Mouse (Mus musculus): ENCODE results near the gene Ptov1.

The Ptov1 gene

DNA sequence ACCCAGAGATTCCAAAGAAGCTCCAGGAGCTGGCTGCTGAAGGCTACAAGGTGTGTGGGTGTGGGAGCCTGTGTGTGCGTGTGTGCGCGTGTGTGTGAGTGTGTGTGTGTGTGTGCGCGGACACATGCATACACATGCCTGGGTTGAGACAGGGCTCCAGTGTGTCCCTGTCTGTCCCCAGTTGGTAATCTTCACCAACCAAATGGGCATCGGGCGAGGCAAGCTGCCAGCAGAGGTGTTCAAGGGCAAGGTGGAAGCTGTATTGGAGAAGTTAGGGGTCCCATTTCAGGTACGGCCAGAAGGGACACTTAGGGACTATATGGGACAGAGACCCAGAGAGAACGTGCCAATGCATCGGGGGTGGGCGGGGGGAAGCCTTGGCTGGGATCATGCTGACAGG, 9.7 kb downstream of the Ptov1 start:
- DNase-seq (ENCODE audit: extremely low spot score, low spot score): no peak

- DNase-seq (ENCODE audit: extremely low spot score, low spot score): no peak
Observed at GRCm38 (mm10) chr7:44857905-44858304, 11.7 kb downstream of the Ptov1 start.

DNA sequence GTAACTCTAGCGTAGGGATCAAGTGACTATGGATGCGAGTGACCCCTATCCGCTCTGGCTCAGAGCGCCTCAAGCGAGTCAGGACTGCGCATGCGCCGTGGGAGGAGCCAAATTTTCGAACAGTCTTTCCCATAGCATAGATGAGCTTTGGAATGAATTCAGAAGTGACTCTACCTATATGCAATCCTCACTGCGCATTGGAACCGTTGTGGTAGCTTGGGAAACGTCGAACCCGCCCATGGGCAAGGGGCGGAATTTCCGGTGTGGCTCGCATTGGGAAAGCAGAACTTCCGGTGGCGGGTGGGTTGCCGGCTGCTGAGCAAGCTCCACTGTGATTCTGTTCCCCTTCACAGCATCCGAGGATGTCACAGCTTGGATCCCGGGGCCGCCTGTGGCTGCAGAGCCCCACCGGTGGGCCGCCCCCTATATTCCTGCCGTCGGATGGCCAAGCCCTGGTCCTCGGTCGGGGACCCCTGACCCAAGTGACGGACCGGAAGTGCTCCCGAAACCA, 12.5 kb downstream of the Ptov1 start, which contains the start of gene Pnkp:
TSS of gene Pnkp (plus strand) at position 98 of the 511 bp plus-strand sequence.
- peak; percentile 91 for DNase-seq (ENCODE audit: extremely low spot score, low spot score)

GRCm38 (mm10) chr7:44856265-44856916, 13.2 kb downstream of the Ptov1 start:
- DNase-seq (ENCODE audit: extremely low spot score, low spot score): no peak

DNA sequence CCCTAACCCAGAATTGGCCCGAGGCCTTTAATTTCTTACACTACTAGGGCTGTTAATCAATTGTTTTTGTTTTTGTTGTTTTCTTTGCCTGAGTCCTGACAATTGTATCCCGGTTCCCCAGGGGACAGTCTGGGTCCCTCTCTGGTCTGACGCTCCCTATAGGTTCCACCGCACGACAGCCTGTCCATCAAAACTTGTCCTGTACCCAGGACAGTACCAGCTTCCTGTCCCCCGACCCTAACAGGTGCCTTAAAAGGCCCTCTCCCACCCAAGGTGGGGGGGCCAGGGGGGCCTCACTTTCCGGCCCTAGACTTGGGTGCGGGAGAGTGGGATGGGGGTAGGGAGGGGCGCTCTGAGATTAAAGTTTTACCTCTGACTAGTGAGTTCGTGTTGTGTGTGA, 14.6 kb downstream of the Ptov1 start:
- no peak for DNase-seq (ENCODE audit: extremely low spot score, low spot score)

DNA sequence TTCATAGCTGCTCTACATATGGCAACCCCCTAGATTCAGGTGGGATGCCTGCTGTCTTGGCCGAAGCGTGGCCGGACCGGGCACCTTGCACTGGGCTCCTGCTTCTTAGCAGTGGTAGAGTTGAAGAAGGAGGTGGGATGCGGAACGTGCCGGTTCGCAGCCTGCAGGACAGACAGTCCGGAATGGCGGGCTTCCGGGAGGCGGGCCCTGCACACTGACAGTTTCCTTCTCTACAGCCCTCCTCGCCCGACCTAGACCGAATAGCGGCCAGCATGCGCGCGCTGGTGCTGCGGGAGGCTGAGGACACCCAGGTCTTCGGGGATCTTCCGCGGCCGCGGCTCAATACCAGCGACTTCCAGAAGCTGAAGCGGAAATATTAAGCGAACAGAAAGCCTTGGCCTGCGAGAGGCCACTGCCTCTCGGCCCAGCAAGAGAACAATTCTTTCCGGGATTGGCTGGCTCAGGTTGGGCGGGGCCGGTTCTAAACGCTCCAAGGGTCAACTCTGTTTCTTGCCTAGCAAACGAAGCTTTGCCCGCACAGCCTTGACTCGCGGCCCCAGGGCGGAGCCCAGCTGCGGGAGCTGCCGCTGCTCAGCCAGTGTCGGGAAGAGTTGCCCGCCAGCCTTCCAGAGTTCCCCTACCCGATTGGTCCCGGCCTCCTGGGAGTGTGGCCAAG, 15.1 kb downstream of the Ptov1 start:
- peak; percentile 76 for DNase-seq (ENCODE audit: extremely low spot score, low spot score)

- DNase-seq (ENCODE audit: extremely low spot score, low spot score): no peak
Observed at GRCm38 (mm10) chr7:44853596-44854355, 15.8 kb downstream of the Ptov1 start.

- DNase-seq (ENCODE audit: extremely low spot score, low spot score): no peak
Observed at GRCm38 (mm10) chr7:44853065-44853464, 16.5 kb downstream of the Ptov1 start.

DNA sequence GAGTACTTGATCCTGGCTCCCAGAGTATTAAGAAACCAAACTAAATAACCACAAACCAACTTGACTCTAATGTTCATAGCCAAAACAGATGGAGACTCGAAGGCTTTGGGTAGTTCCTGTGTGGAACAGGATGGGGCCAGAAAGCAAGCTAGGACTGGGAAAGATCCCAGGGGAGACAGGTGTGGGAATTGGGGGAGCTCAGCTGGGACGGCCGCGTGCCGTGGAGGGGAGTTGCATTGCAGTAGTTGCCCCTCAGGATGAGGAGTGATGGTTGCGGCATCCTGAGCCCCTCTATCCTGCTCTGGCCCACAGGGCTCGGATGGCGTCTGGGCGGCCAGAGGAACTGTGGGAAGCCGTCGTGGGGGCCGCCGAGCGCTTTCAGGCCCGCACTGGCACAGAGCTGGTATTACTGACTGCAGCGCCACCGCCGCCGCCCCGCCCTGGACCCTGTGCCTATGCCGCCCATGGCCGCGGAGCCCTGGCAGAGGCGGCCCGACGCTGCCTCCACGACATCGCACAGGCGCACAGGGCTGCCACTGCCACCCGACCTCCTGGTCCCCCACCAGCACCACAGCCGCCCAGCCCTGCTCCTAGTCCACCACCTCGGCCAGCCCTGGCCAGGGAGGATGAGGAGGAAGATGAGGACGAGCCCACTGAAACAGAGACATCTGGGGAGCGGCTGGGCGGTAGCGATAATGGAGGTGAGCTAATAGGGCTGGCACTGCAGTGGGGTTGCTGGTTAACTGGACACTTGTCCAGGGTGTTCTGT, 17.1 kb downstream of the Ptov1 start:
- DNase-seq (ENCODE audit: extremely low spot score, low spot score): no peak

DNA sequence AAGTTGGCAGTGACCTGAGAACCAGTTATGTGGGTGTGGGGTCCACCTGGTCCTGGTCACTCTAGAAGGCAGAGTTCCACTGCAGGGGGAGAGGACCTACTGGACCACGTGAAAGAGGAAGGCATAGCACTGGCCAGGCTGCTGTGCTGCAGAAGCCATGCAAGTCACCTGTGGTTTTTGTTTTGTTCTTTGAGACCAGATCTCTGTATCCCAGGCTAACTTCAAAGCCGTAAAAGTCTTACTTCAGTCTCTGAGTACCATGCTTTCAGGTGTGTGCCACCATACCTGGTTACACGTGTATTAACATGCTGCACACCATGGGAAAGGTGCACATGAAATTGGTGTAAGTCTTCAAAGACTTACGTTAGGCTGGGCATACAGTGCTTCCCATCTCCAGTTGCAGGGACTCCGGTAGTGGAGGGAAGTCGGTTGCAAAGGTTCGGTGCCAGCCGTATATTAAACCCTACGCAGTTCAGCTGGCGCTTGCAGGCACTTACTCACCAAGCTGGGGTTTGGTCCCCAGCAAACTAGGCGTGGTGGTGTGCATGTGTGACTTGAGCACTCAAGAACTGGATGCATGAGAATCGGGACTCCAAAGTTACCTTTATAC, 17.9 kb downstream of the Ptov1 start:
- DNase-seq (ENCODE audit: extremely low spot score, low spot score): no peak

- DNase-seq (ENCODE audit: extremely low spot score, low spot score): no peak
Observed at GRCm38 (mm10) chr7:44850789-44851624, 18.6 kb downstream of the Ptov1 start.

GRCm38 (mm10) chr7:44850146-44850545, 19.4 kb downstream of the Ptov1 start:
- peak; percentile 79 for DNase-seq (ENCODE audit: extremely low spot score, low spot score)

- peak; percentile 90 for DNase-seq (ENCODE audit: extremely low spot score, low spot score)
Observed at GRCm38 (mm10) chr7:44849416-44850111, 20.0 kb downstream of the Ptov1 start.

DNA sequence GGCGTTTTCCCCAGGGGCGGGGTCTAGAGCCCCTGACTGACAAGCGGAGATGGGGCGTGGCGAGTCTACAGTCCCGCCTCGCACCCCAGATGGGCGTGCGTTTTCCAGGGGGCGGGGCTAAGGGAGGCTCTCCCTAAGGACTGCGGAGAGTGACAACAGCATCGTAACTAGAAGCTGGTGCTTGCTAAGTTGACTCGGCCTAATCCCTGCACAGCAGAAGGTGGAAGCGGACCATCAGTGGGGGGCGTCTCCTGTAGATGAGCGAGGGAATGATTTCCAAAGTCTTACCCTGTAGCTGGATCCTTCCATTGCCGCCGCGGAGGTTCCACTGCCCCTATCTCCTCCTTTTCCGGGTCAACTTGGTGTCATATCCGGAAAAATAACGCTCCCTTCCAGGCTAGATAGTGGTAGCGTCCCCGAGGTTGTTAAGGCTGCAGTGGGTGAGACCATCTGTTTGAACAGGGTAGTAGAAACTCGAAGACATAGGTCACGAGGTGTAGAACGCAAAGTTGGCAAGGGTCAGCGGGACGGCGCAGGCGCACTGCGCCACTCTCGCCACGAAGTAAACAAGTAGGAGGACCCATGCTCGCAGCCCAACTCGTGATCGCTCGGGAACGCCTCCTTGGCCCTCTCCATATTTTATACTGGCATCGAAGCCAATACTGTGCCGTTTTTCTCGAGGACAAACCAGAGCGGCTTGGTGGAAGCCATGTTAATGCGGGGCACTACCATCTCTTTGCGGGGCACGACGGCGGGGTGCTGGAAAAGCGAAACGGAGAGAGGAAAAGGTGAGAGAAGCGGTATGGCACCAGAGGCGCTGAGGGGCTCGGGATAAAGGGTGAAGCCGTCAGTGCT, 20.8 kb downstream of the Ptov1 start, which contains the start of the genes Akt1s1 and Tbc1d17:
TSS of gene Akt1s1 (plus strand) at position 431 of the 855 bp plus-strand sequence.
TSS of gene Tbc1d17 (minus strand) at position 519 of the 855 bp plus-strand sequence.
- peak; percentile 94 for DNase-seq (ENCODE audit: extremely low spot score, low spot score)

DNA sequence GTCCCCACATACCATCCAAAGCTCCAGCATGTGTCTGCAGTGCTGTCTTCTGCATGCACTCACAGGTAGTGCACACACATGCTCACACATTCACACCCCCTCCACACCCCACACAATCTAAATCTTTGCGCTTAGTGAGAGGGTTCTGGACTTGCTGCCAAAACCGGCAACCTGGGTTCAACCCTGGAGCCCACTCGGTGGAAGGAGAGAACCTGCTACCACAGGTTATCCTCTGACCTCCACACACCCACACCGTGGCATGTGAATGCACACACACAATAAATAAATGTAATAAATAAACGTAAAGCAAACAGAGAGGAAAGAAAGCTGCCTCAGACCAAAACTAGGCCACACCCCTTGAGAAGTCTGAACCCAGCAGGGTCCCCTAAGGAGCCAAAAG, 21.8 kb downstream of the Ptov1 start:
- no peak for DNase-seq (ENCODE audit: extremely low spot score, low spot score)

DNA sequence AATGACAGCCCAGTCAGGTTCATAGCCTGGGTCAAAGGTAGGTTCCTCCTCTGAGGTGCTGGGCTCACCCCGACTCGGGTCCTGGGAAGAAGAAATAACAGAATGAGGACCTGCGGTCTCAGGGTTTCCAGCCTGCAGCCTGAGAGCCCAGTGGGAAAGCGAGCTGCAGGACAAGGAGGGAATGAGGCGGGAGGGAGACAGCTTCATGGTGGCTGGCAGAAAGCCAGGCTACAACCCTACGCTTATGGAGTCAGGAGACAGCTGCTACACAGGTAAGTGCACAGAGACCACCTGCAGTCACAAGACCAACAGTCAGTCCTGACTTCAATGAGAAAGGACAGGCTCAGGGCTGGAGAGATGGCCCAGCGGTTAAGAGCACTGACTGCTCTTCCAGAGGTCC, 22.8 kb downstream of the Ptov1 start:
- no peak for DNase-seq (ENCODE audit: extremely low spot score, low spot score)

DNA sequence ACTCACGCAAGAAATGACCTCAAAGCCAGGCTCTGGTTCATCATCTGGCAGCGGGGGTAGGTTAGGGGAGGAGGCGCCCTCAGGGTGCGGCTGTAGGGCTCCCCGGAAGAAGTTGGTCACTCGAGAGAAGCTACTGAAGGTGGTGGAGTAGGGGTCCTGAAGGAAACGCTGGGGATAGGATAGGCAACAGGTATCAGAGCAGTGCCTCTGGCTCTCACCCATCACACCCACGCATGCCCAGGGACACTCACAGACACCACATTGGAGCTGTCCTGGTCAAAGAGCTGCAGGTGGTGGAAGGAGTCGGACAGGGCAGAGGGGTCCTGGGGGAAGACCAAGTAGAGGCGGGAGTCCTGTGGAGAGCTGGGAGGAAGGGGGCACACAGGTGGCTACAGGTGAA, 24.6 kb downstream of the Ptov1 start:
- no peak for DNase-seq (ENCODE audit: extremely low spot score, low spot score)

DNA sequence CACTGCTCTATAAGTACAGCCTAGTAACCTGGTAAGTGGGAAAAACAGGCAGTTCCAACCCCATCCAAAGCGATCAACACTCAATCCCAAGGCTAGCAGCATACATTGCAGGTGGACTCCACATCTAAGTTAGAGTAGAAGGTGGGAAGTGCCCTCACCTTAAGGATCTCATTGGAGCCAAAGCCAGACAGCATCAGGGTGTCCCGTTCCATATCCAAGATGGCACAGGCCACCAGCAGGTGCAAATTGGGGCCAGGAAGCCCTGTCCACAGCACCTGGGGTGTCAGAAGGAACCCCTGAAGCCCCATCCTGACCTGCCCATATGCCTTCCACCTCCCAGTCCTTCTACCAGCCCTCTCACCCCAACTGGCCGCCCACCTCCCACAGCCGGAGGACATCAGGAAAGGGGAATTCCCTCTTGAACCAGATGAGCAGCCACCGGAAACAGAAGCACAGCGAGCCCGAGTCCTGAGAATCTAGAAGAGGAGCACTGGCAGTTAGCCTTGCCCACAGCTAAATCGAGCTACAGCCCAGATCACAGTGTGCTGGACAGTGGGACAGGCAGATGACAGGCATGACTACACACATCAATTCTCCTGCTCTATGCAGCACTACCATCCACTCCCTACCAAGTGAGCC, 27.6 kb downstream of the Ptov1 start:
- DNase-seq (ENCODE audit: extremely low spot score, low spot score): no peak

Measured in neural tube, embryonic 10.5 days (tissue).